Mouse (Mus musculus) kidney, postnatal 0 days (tissue): ENCODE results near the gene Rab3d. TPM values are rescaled to one million over a fixed set of nuclear protein-coding genes. Genes with fewer than 3 reads are reported as not detected.
"Not testable (repeated sequence)": the region's sequence is repeated elsewhere in the genome, so short reads cannot be mapped to it uniquely, and the experiment has no call there.

Experiments used
- ATAC-seq: fragments of 200-750 bp; cut with Nextera tagmentation; replicated peaks from 2 replicates; pipeline ENCODE4 v1.8.0; 2017; ENCODE audit warnings: low read depth, moderate number of reproducible peaks, moderate TSS enrichment, moderate library complexity; ENCODE audit not compliant: low FRiP score
- DNase-seq: peaks from one replicate; pipeline ENCODE4 v3.0.0-alpha.2; 2016; ENCODE audit warnings: low spot score
- H3K27ac ChIP-seq: fragments of 300-500 bp; sonication (generic); 2 replicates; pipeline ENCODE4 v1.5.1; 2014; ENCODE audit warnings: mild to moderate bottlenecking
- H3K27me3 ChIP-seq: fragments of 300-500 bp; sonication (generic); 2 replicates; pipeline ENCODE4 v1.6.1; 2014; ENCODE audit warnings: low read length, mixed read lengths; ENCODE audit not compliant: insufficient read depth
- H3K36me3 ChIP-seq: fragments of 300-500 bp; sonication (generic); 2 replicates; pipeline ENCODE4 v1.6.1; 2014; ENCODE audit warnings: low read length, mixed read lengths; ENCODE audit not compliant: insufficient read depth
- H3K4me1 ChIP-seq: fragments of 300-500 bp; sonication (generic); replicated peaks from 2 replicates; pipeline ENCODE4 v1.6.1; 2014; ENCODE audit warnings: antibody characterized with exemption, low read length, mixed read lengths; ENCODE audit not compliant: insufficient read depth
- H3K4me2 ChIP-seq: fragments of 300-500 bp; sonication (generic); 2 replicates; pipeline ENCODE4 v1.6.1; 2014; ENCODE audit warnings: mild to moderate bottlenecking, low read length, moderate library complexity, mixed read lengths
- H3K4me3 ChIP-seq: fragments of 300-500 bp; sonication (generic); replicated peaks from 2 replicates; pipeline ENCODE4 v1.5.1; 2014; ENCODE audit warnings: low read depth, low read length
- H3K9ac ChIP-seq: fragments of 300-500 bp; sonication (generic); 2 replicates; pipeline ENCODE4 v1.6.1; 2014; ENCODE audit warnings: low read depth, low read length
- H3K9me3 ChIP-seq: fragments of 300-500 bp; sonication (generic); replicated peaks from 2 replicates; pipeline ENCODE4 v1.6.1; 2016; ENCODE audit warnings: low read length, inconsistent platforms, mixed read lengths
- CTCF ChIP-seq: IDR thresholded peaks from 2 replicates; pipeline ENCODE4 v1.5.1; 2016; ENCODE audit warnings: antibody characterized with exemption, low read depth, mild to moderate bottlenecking, moderate library complexity
- WGBS: fragments of 180-500 bp; shearing (Covaris S2); extraction: QIAGEN DNeasy Blood & Tissue Kit; methylation state at CpG from one replicate; pipeline ENCODE4 v1.1.7; 2014; 5-methylcytosine and 5-hydroxymethylcytosine counted together
- polyA plus RNA-seq: library from polyadenylated mRNA; unstranded; fragments of >200 nt; fragmentation: Nextera tagmentation; extraction: Ambion mirVana; gene quantifications from 2 replicates; pipeline ENCODE4 v1.2.1, GENCODE M21; 2015

Rab3d gene
- polyA plus RNA-seq, 1 experiment from 2014 or later: 12.0 TPM

DNA sequence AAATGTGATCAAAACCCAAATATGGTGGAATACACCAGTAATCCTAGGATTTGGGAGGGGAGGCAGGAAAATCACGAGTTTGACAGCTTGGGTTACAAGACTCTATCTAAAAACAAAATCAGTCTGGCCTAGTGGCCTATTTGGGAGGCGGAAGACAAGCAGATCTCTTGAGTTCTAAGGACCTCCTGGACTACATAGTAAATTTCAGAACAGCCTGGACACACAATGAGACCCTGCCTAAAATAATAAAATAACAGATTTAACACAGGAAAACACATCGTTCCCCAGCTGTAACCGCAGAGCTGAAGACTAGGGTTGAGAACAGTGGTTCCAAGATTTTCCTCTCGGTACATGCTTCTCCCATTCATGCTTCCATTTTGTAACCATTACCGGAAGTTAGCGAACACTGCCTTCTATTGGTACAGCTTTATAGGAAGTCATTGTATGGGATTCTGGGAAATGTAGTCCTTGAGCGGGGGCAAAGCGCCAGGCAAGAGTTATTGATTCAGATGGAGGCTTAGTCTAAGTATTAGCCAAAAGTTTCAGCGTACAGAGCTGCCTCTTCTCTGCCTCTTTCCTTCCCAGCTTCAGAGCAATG lies 16.7 kb downstream of the Rab3d start:
- Histone ChIP-seq H3K9ac (0 out of 2 replicates have a peak overlapping the region, but pooled peaks have one; percentile 33), H3K27me3 (no peaks in the 10 kb centered on the region), H3K4me2 (peak overlapping the region; percentile 53), H3K4me1 (no peaks in the 10 kb centered on the region), H3K9me3 (no peaks in the 10 kb centered on the region), H3K27ac (no peak overlapping the region), H3K36me3 (no peaks in the 10 kb centered on the region), H3K4me3 (peak overlapping the region; percentile 34)
- peak; percentile 52 for TF ChIP-seq CTCF
- peak; percentile 94 for DNase-seq
- ATAC-seq: peak; percentile 84
- 14% methylated on average over 10 of the region's 10 CpGs for WGBS

GRCm38 (mm10) chr9:21889229-21889628 lies 28.8 kb downstream of the Rab3d start:
- DNase-seq: no peak

DNA sequence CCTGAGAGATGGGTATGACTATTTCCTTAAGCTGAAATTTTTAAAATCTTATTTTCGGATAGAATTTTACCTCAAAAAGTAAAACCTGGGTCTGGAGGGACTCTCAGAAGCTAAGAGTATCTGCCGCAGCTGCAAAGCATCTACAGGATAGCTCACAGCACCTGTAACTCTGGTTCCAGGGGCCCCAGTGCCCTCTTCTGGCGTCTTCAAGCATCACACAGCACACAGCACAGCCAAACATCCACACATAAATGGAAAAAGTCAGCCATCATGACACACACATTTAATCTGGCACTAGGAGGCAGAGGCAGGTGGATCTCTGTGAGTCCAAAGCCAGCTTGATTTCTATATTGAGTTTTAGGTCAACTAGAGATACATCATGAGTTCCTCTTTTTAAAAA lies 41.4 kb downstream of the Rab3d start:
- no peak for ATAC-seq
- H3K27ac ChIP-seq: no peak overlapping the region
- H3K36me3 ChIP-seq: no peaks in the 10 kb centered on the region
- H3K4me2 ChIP-seq: no peak overlapping the region
- no peak overlapping the region for H3K9ac ChIP-seq
- DNase-seq: no peak
- H3K9me3 ChIP-seq: no peaks in the 10 kb centered on the region
- no peaks in the 10 kb centered on the region for H3K27me3 ChIP-seq
- no peaks in the 10 kb centered on the region for H3K4me1 ChIP-seq
- 62% methylated on average over 3 of the region's 3 CpGs for WGBS
- H3K4me3 ChIP-seq: no peak overlapping the region
- peak; percentile 35; the same call in 1 of the 2 replicates for TF ChIP-seq CTCF

More at GRCm38 (mm10) chr9:21889229-21889628, 28.8 kb downstream of the Rab3d start:
- ATAC-seq: no peak
- H3K4me2 ChIP-seq: no peak overlapping the region
- no peaks in the 10 kb centered on the region for H3K4me1 ChIP-seq
- H3K9me3 ChIP-seq: no peaks in the 10 kb centered on the region
- no peaks in the 10 kb centered on the region for H3K27me3 ChIP-seq
- no peak overlapping the region for H3K9ac ChIP-seq
- WGBS: 64% methylated on average over 3 of the region's 3 CpGs
- no peaks in the 10 kb centered on the region for H3K36me3 ChIP-seq
- peak; percentile 36; the same call in 1 of the 2 replicates for TF ChIP-seq CTCF
- H3K27ac ChIP-seq: no peak overlapping the region
- no peak overlapping the region for H3K4me3 ChIP-seq

DNA sequence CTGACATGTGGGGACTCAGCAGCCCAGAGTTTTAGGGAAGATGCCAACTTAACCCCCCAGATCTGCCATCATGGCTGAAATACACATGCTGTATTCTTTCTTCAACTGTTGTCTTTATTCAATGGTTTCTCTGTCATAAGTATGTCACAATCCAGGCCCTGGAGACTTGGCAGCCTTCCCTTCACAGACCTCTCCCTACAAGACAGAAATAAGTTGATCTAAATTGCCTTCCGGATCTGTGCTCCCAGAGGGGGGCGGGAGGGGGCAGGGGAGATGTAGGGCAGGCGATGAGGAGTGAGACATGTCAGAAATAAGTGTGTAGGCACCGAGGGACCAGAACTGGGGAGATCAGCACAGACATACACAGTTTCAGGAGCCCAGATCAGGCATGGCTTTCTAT lies 45.8 kb downstream of the Rab3d start:
- DNase-seq (no peak), ATAC-seq (no peak)
- H3K36me3 ChIP-seq: no peaks in the 10 kb centered on the region
- no peak overlapping the region for H3K4me2 ChIP-seq
- no peak for TF ChIP-seq CTCF
- no peak overlapping the region for H3K4me3 ChIP-seq
- no peak overlapping the region for H3K9ac ChIP-seq
- WGBS: 55% methylated on average over 4 of the region's 4 CpGs
- H3K4me1 ChIP-seq: no peaks in the 10 kb centered on the region
- H3K9me3 ChIP-seq: no peaks in the 10 kb centered on the region
- no peak overlapping the region for H3K27ac ChIP-seq
- H3K27me3 ChIP-seq: no peaks in the 10 kb centered on the region

- DNase-seq (peak; percentile 81), ATAC-seq (0 out of 2 replicates have a peak, but pooled peaks have one; percentile 29)
- 15% methylated on average over 20 of the region's 20 CpGs for WGBS
- Histone ChIP-seq H3K27me3 (no peaks in the 10 kb centered on the region), H3K4me2 (peak overlapping the region; percentile 43), H3K36me3 (no peaks in the 10 kb centered on the region), H3K9ac (no peak overlapping the region), H3K4me3 (no peak overlapping the region; the same call in 1 of the 2 replicates), H3K27ac (no peak overlapping the region), H3K4me1 (no peaks in the 10 kb centered on the region; the same call in 1 of the 2 replicates), H3K9me3 (no peaks in the 10 kb centered on the region)
- peak; percentile 86 for TF ChIP-seq CTCF
These were observed 47.0 kb downstream of the Rab3d start for GRCm38 (mm10) chr9:21870879-21871524.

GRCm38 (mm10) chr9:21869290-21869689 lies 48.7 kb downstream of the Rab3d start:
- H3K9me3 ChIP-seq, DNase-seq, H3K27me3 ChIP-seq, H3K4me1 ChIP-seq, ATAC-seq, H3K36me3 ChIP-seq, H3K9ac ChIP-seq, H3K4me2 ChIP-seq, H3K4me3 ChIP-seq, H3K27ac ChIP-seq: not testable (repeated sequence)
- 56% methylated on average over 7 of the region's 7 CpGs for WGBS
- TF ChIP-seq CTCF: peak; percentile 63
